Mouse (Mus musculus): ENCODE data around the gene Jmjd6.
"Not testable (repeated sequence)": the region's sequence is repeated elsewhere in the genome, so short reads cannot be mapped to it uniquely, and the experiment has no call there.

The Jmjd6 gene

GRCm38 (mm10) chr11:116850833-116851477 lies 7.7 kb upstream of the Jmjd6 start:
- no peak for DNase-seq

- no peak for DNase-seq
Observed at GRCm38 (mm10) chr11:116850085-116850484, 6.8 kb upstream of the Jmjd6 start.

- no peak for DNase-seq
Observed at GRCm38 (mm10) chr11:116849587-116849986, 6.3 kb upstream of the Jmjd6 start.

- not testable (repeated sequence) for DNase-seq
Observed at GRCm38 (mm10) chr11:116848877-116849178, 5.6 kb upstream of the Jmjd6 start.

GRCm38 (mm10) chr11:116848086-116848876 lies 5.0 kb upstream of the Jmjd6 start:
- no peak for DNase-seq

GRCm38 (mm10) chr11:116847187-116848085 lies 4.2 kb upstream of the Jmjd6 start:
- no peak for DNase-seq

GRCm38 (mm10) chr11:116846593-116847181 lies 3.4 kb upstream of the Jmjd6 start:
- DNase-seq = no peak

GRCm38 (mm10) chr11:116842531-116843260 lies 553 bp downstream of the Jmjd6 start:
- DNase-seq = peak; percentile 69

GRCm38 (mm10) chr11:116840748-116841147 lies 2.5 kb downstream of the Jmjd6 start:
- no peak for DNase-seq

GRCm38 (mm10) chr11:116839601-116840000 lies 3.6 kb downstream of the Jmjd6 start:
- no peak for DNase-seq

GRCm38 (mm10) chr11:116838936-116839335 lies 4.3 kb downstream of the Jmjd6 start:
- no peak for DNase-seq

GRCm38 (mm10) chr11:116837441-116837840 lies 5.8 kb downstream of the Jmjd6 start:
- DNase-seq = no peak

GRCm38 (mm10) chr11:116836283-116836682 lies 7.0 kb downstream of the Jmjd6 start:
- DNase-seq = no peak

GRCm38 (mm10) chr11:116834954-116835353 lies 8.3 kb downstream of the Jmjd6 start:
- DNase-seq = no peak

- DNase-seq = no peak
Observed at GRCm38 (mm10) chr11:116832172-116832685, 11.0 kb downstream of the Jmjd6 start.

GRCm38 (mm10) chr11:116827534-116828165 lies 15.6 kb downstream of the Jmjd6 start, which contains the start of gene Mxra7:
Mxra7 (minus strand) TSS chr11:116828046.
- peak; percentile 70 for DNase-seq

- DNase-seq = no peak
Observed at GRCm38 (mm10) chr11:116826550-116827504, 16.4 kb downstream of the Jmjd6 start.

- no peak for DNase-seq
Observed at GRCm38 (mm10) chr11:116825230-116825629, 18.0 kb downstream of the Jmjd6 start.

GRCm38 (mm10) chr11:116823885-116824284 lies 19.4 kb downstream of the Jmjd6 start:
- not testable (repeated sequence) for DNase-seq

- no peak for DNase-seq
Observed at GRCm38 (mm10) chr11:116823255-116823654, 20.0 kb downstream of the Jmjd6 start.

All from cerebellum, adult 11 months (tissue).